ENCODE assay signal across 23 mouse cellular contexts in genomic region chr1:131161091-131161490, GRCm38 (mm10). TPM values are rescaled to one million over a fixed set of nuclear protein-coding genes. Genes with fewer than 3 reads are reported as not detected.
DNase-seq lines count a peak whose midpoint lies in the region; ATAC-seq and TF ChIP-seq lines count a peak whose summit lies in the region.
"Had no signal": no experiment of that assay in that cellular context is flagged by ENCODE, and none has a peak within 500 bp of the region (broad histone marks: within the 10 kb centered on the region; RNA-seq: fewer than 3 reads in every experiment).

No protein-coding gene starts in this region.

- no peak overlapping the region for H3K4me3 ChIP-seq in liver, embryonic 13.5 days (replicated peaks)
- no peak overlapping the region for H3K4me3 ChIP-seq in liver, embryonic 11.5 days (ENCODE audit: low read depth, low read length)
- H3K4me3 ChIP-seq in ES-E14 (ENCODE audit: insufficient read depth in 1 of 2, low read depth in 1 of 2, low read length in 2 of 2, poor library complexity in 1 of 2, severe bottlenecking in 1 of 2) = no peak overlapping the region
- H3K4me3 ChIP-seq in liver, embryonic 16.5 days (ENCODE audit: low read depth, low read length) = no peak overlapping the region
- H3K4me3 ChIP-seq in heart, adult 2 months = no peak overlapping the region
- H3K4me3 ChIP-seq: embryonic facial prominence, embryonic 12.5 days; heart, embryonic 15.5 days; hindbrain, embryonic 10.5 days; liver, embryonic 15.5 days; midbrain, embryonic 12.5 days; myocyte had no signal

- ATAC-seq in liver, embryonic 13.5 days (ENCODE audit: low read depth) = peak; percentile 58; the same call in 1 of the 2 replicates
- no peak; the same call in 1 of the 2 replicates for ATAC-seq in liver, embryonic 11.5 days (replicated peaks; ENCODE audit: low FRiP score)
- 0 out of 2 replicates have a peak, but pooled peaks have one; percentile 23 for ATAC-seq in liver, embryonic 16.5 days (ENCODE audit: low read depth)
- peak; percentile 40 for ATAC-seq in megakaryocyte-erythroid progenitor cell, adult 5-6 weeks (replicated peaks; ENCODE audit: low FRiP score, low TSS enrichment, poor library complexity, severe bottlenecking)
- ATAC-seq: activated CD4-positive, CD25-positive, alpha-beta regulatory T cell, adult 4 months; forebrain, postnatal 0 days; inflammation-experienced regulatory T-cells, adult 6 months had no signal

- TF ChIP-seq CTCF in heart, adult 2 months (IDR thresholded peaks at IDR 0.05) = no peak

- no peak for TF ChIP-seq EP300 in heart, adult 2 months (IDR thresholded peaks at IDR 0.05; ENCODE audit: insufficient read depth, low read depth, low read length)

- no peak overlapping the region for H3K4me2 ChIP-seq in liver, embryonic 13.5 days
- no peak overlapping the region for H3K4me2 ChIP-seq in liver, embryonic 11.5 days
- no peak overlapping the region for H3K4me2 ChIP-seq in liver, embryonic 16.5 days (ENCODE audit: low read depth, low read length)
- H3K4me2 ChIP-seq: embryonic facial prominence, embryonic 12.5 days; heart, embryonic 15.5 days; liver, embryonic 15.5 days; midbrain, embryonic 12.5 days had no signal

- no peak for DNase-seq in liver, embryonic 13.5 days
- DNase-seq in liver, embryonic 11.5 days (ENCODE audit: low spot score) = no peak
- peak; percentile 77 for DNase-seq in ES-E14 (ENCODE audit: low read depth, low spot score)
- DNase-seq in right cerebral cortex, postnatal 4 days = no peak
- no peak for DNase-seq in heart, adult 2 months
- DNase-seq: adrenal gland, postnatal 25 days; cerebellum, adult 8-10 months; forebrain, postnatal 0 days; layer of hippocampus, postnatal 36 days; left cerebral cortex, postnatal 4 days; retina, postnatal 1 day; thymus, postnatal 4 days had no signal

- peaks cover 9% of the 10 kb centered on the region for H3K4me1 ChIP-seq in liver, embryonic 13.5 days (replicated peaks)
- no peaks in the 10 kb centered on the region for H3K4me1 ChIP-seq in liver, embryonic 11.5 days (replicated peaks; ENCODE audit: control insufficient read depth, insufficient read depth, low read length)
- peaks cover 3 to 9% of the 10 kb centered on the region in 2 experiments; a peak in 3 of 4 replicates for H3K4me1 ChIP-seq in ES-E14 (ENCODE audit: control insufficient read depth in 2 of 2, insufficient read depth in 2 of 2, low read length in 2 of 2, poor library complexity in 1 of 2)
- no peaks in the 10 kb centered on the region for H3K4me1 ChIP-seq in liver, embryonic 16.5 days (ENCODE audit: control insufficient read depth, low read depth, low read length)
- peaks cover 2% of the 10 kb centered on the region; the same call in 1 of the 2 replicates for H3K4me1 ChIP-seq in heart, adult 2 months (ENCODE audit: control insufficient read depth, insufficient read depth, low read length)
- H3K4me1 ChIP-seq: embryonic facial prominence, embryonic 12.5 days; hindbrain, embryonic 10.5 days; midbrain, embryonic 12.5 days had no signal

- H3K36me3 ChIP-seq in liver, embryonic 13.5 days = peaks cover 73% of the 10 kb centered on the region
- H3K36me3 ChIP-seq in liver, embryonic 11.5 days (ENCODE audit: control insufficient read depth, insufficient read depth, low read length) = peaks cover 35% of the 10 kb centered on the region
- peaks cover 52% of the 10 kb centered on the region for H3K36me3 ChIP-seq in ES-E14 (ENCODE audit: control insufficient read depth, insufficient read depth, low read length, poor library complexity, severe bottlenecking)
- H3K36me3 ChIP-seq in liver, embryonic 16.5 days (ENCODE audit: control insufficient read depth, insufficient read depth) = peaks cover 23% of the 10 kb centered on the region
- 0 out of 2 replicates have a peak, but pooled peaks cover 3% of the 10 kb centered on the region for H3K36me3 ChIP-seq in heart, adult 2 months (ENCODE audit: control insufficient read depth, insufficient read depth, low read length)

- in situ Hi-C loops in ES-E14 (cut with MboI; ENCODE audit: low sequenced_read_pairs in 2 of 2, unreplicated experiment in 2 of 2) = no loop called here

- no peak overlapping the region for H3K27ac ChIP-seq in liver, embryonic 13.5 days
- H3K27ac ChIP-seq in liver, embryonic 11.5 days (ENCODE audit: low read depth, low read length) = no peak overlapping the region
- peak overlapping the region; percentile 73; the same call in 1 of the 2 replicates for H3K27ac ChIP-seq in ES-E14 (ENCODE audit: insufficient read depth, low read depth, low read length, poor library complexity, severe bottlenecking)
- H3K27ac ChIP-seq in liver, embryonic 16.5 days (ENCODE audit: low read length) = no peak overlapping the region
- H3K27ac ChIP-seq in heart, adult 2 months = no peak overlapping the region
- H3K27ac ChIP-seq: embryonic facial prominence, embryonic 12.5 days; heart, embryonic 15.5 days; hindbrain, embryonic 10.5 days; liver, embryonic 15.5 days; midbrain, embryonic 12.5 days had no signal

- H3K79me2 ChIP-seq in heart, adult 2 months (replicated peaks; ENCODE audit: control insufficient read depth, insufficient read depth, low read length) = no peaks in the 10 kb centered on the region

- intact Hi-C loops in heart, adult 2 months (cut with DNase I) = no loop called here

- no peaks in the 10 kb centered on the region for H3K9me3 ChIP-seq in liver, embryonic 13.5 days (replicated peaks)
- no peaks in the 10 kb centered on the region for H3K9me3 ChIP-seq in liver, embryonic 11.5 days (ENCODE audit: control insufficient read depth, low read length)
- no peaks in the 10 kb centered on the region for H3K9me3 ChIP-seq in ES-E14 (ENCODE audit: control insufficient read depth, insufficient read depth, low read depth, low read length)
- H3K9me3 ChIP-seq in liver, embryonic 16.5 days (replicated peaks; ENCODE audit: control insufficient read depth, low read length) = no peaks in the 10 kb centered on the region
- H3K9me3 ChIP-seq: embryonic facial prominence, embryonic 12.5 days; heart, embryonic 15.5 days; hindbrain, embryonic 10.5 days; liver, embryonic 15.5 days; midbrain, embryonic 12.5 days had no signal

- 45% methylated on average over 11 of the region's 11 CpGs for WGBS in liver, embryonic 13.5 days (ENCODE audit: insufficient replicate concordance)
- WGBS in liver, embryonic 11.5 days = 67% methylated on average over 11 of the region's 11 CpGs
- 38% methylated on average over 11 of the region's 11 CpGs for WGBS in liver, embryonic 16.5 days (ENCODE audit: insufficient replicate concordance)
- WGBS in heart, adult 2 months = 52% methylated on average over 11 of the region's 11 CpGs

- H3K9ac ChIP-seq in liver, embryonic 13.5 days = no peak overlapping the region
- no peak overlapping the region for H3K9ac ChIP-seq in liver, embryonic 11.5 days (ENCODE audit: low read depth, low read length)
- H3K9ac ChIP-seq in ES-E14 (ENCODE audit: insufficient read depth, low read depth, low read length, poor library complexity, severe bottlenecking) = no peak overlapping the region
- H3K9ac ChIP-seq in liver, embryonic 16.5 days (ENCODE audit: low read depth, low read length) = no peak overlapping the region
- no peak overlapping the region for H3K9ac ChIP-seq in heart, adult 2 months (ENCODE audit: low read depth, low read length)
- H3K9ac ChIP-seq: embryonic facial prominence, embryonic 12.5 days; forebrain, postnatal 0 days; heart, embryonic 15.5 days; liver, embryonic 15.5 days; midbrain, embryonic 12.5 days had no signal

- no peak for TF ChIP-seq POLR2A in heart, adult 2 months (IDR thresholded peaks at IDR 0.05; ENCODE audit: insufficient read depth, low read depth, low read length)

- H3K27me3 ChIP-seq in liver, embryonic 13.5 days = no peaks in the 10 kb centered on the region
- H3K27me3 ChIP-seq in liver, embryonic 11.5 days (replicated peaks; ENCODE audit: control insufficient read depth, insufficient read depth, low read length) = no peaks in the 10 kb centered on the region
- H3K27me3 ChIP-seq in liver, embryonic 16.5 days (ENCODE audit: control insufficient read depth, insufficient read depth, low read depth, low read length) = no peaks in the 10 kb centered on the region
- H3K27me3 ChIP-seq in heart, adult 2 months (ENCODE audit: control insufficient read depth, insufficient read depth, low read length) = no peaks in the 10 kb centered on the region
- H3K27me3 ChIP-seq: embryonic facial prominence, embryonic 12.5 days; heart, embryonic 15.5 days; liver, embryonic 15.5 days; midbrain, embryonic 12.5 days had no signal

TF ChIP-seq in ES-E14, 5 proteins besides CTCF, POLR2A, EP300 and RAD21:
- TF ChIP-seq MAFK (IDR thresholded peaks at IDR 0.05; ENCODE audit: insufficient read depth, low read depth, low read length) (no peak), HCFC1 (IDR thresholded peaks at IDR 0.05; ENCODE audit: borderline replicate concordance, insufficient read depth, low read length) (no peak), CHD2 (IDR thresholded peaks at IDR 0.05; ENCODE audit: low read depth, low read length) (no peak), ZC3H11A (IDR thresholded peaks at IDR 0.05; ENCODE audit: borderline replicate concordance, low read depth, low read length) (no peak), ZNF384 (IDR thresholded peaks at IDR 0.05; ENCODE audit: low read depth, low read length) (no peak)
TF ChIP-seq in ES-E14: peak in this region for 0.

RNA-seq across cellular contexts. Expression of gene Eif2d, which starts 8.1 kb away (rescaled TPM):
- 32.3 and 34.4 TPM in 2 replicates for polyA plus RNA-seq in liver, embryonic 13.5 days (2015; fragmentation: Nextera tagmentation; extraction: Ambion mirVana)
- 61.4 and 62.5 TPM in 2 replicates for polyA plus RNA-seq in liver, embryonic 11.5 days (2014; fragmentation: Nextera tagmentation; extraction: Ambion mirVana)
- total RNA-seq in ES-E14 (2012; rRNA removed) = 64.5 and 70.1 TPM in 2 replicates
- polyA plus RNA-seq in liver, embryonic 16.5 days (2015; fragmentation: Nextera tagmentation; extraction: Ambion mirVana) = 26.8 and 27.1 TPM in 2 replicates
- total RNA-seq in megakaryocyte-erythroid progenitor cell, adult 5-6 weeks (2014; fragmentation: Nextera tagmentation) = 73.6 and 79.4 TPM in 2 replicates
- total RNA-seq in megakaryocyte-erythroid progenitor cell, adult 5-6 weeks (2017) = 37.4 and 48.3 TPM in 2 replicates
- 10 to 100 TPM; 34.7 to 37.1 TPM for total RNA-seq in heart, adult 2 months (2021)
- polyA plus RNA-seq in heart, adult 2 months (2012; rRNA removed) = 25.8 and 35.3 TPM in 2 replicates

RNA-seq across cellular contexts. Expression of gene Dyrk3, which starts 23.0 kb away (rescaled TPM):
- 16.9 and 19.8 TPM in 2 replicates for polyA plus RNA-seq in liver, embryonic 13.5 days (2015; fragmentation: Nextera tagmentation; extraction: Ambion mirVana)
- 11.7 and 16.2 TPM in 2 replicates for polyA plus RNA-seq in liver, embryonic 11.5 days (2014; fragmentation: Nextera tagmentation; extraction: Ambion mirVana)
- 18.6 and 22.1 TPM in 2 replicates for total RNA-seq in ES-E14 (2012; rRNA removed)
- polyA plus RNA-seq in liver, embryonic 16.5 days (2015; fragmentation: Nextera tagmentation; extraction: Ambion mirVana) = 16.3 and 17.3 TPM in 2 replicates
- total RNA-seq in megakaryocyte-erythroid progenitor cell, adult 5-6 weeks (2014; fragmentation: Nextera tagmentation) = 18.2 and 19.6 TPM in 2 replicates
- total RNA-seq in megakaryocyte-erythroid progenitor cell, adult 5-6 weeks (2017) = 20.0 and 31.3 TPM in 2 replicates
- total RNA-seq in heart, adult 2 months (2021) = under 1 TPM; 0.48 to 0.70 TPM
- polyA plus RNA-seq in heart, adult 2 months (2012; rRNA removed) = 0.16 and 0.32 TPM in 2 replicates
- total RNA-seq: gastrocnemius, adult 18-20 months had no signal
